Mouse (Mus musculus): Measurements from ENCODE around the gene Micall1. TPM values are rescaled to one million over a fixed set of nuclear protein-coding genes. Genes with fewer than 3 reads are reported as not detected.

Gene Micall1
- polyA plus RNA-seq, 1 experiment from 2014 or later: 9.5 TPM

DNA sequence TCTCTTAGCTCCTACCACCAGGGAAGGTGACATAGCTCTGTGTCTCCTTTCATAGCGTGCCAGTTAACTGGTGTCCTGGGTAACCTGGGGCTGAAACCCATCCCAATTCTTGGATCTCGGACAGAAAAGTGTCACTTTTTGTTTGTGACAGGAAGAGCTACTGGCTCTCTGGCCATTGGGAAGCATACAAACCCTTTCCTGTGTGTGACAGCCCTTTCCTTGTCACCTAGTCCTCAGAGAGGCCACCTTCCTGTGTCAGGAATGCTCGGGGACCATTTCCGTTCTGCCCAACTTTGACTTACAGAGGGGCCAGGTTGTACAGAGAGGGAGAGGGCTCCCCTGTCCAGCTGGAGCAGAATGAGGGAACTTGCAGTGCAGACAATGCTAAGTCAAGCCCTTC, 9.2 kb upstream of the Micall1 start:
- WGBS: 72% methylated on average over 4 of the region's 4 CpGs
- Histone ChIP-seq H3K9ac (replicated peaks) (no peak overlapping the region), H3K27me3 (no peaks in the 10 kb centered on the region), H3K27ac (no peak overlapping the region), H3K4me3 (replicated peaks) (no peak overlapping the region), H3K4me2 (replicated peaks) (no peak overlapping the region), H3K4me1 (replicated peaks) (no peaks in the 10 kb centered on the region), H3K9me3 (no peaks in the 10 kb centered on the region), H3K36me3 (peaks cover 22% of the 10 kb centered on the region)
- no peak for ATAC-seq

DNA sequence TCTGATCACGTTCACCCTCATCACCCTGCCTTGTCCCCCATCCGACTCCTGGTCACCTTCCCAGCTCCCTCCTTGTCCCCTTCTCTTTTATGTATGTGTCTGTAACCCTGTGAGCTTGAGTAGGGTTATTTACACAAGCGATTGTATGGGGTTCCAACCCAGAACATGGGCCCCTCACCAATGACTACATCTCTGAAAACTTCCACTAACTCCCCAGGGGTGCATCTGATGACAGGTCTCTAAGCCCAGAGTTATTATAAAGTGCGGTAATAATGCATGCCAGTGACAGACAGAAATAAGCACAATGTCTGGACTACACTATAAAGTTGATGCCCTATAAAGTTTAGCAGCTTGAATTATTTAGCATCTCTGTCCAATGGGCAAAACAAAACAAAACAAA, 8.3 kb upstream of the Micall1 start:
- H3K4me3 ChIP-seq (replicated peaks): no peak overlapping the region
- H3K27me3 ChIP-seq: no peaks in the 10 kb centered on the region
- no peak overlapping the region for H3K4me2 ChIP-seq (replicated peaks)
- no peak overlapping the region for H3K9ac ChIP-seq (replicated peaks)
- H3K36me3 ChIP-seq: peaks cover 13% of the 10 kb centered on the region
- H3K9me3 ChIP-seq: no peaks in the 10 kb centered on the region
- WGBS: 69% methylated on average over 4 of the region's 4 CpGs
- no peak overlapping the region for H3K27ac ChIP-seq
- ATAC-seq: no peak
- no peaks in the 10 kb centered on the region for H3K4me1 ChIP-seq (replicated peaks)

DNA sequence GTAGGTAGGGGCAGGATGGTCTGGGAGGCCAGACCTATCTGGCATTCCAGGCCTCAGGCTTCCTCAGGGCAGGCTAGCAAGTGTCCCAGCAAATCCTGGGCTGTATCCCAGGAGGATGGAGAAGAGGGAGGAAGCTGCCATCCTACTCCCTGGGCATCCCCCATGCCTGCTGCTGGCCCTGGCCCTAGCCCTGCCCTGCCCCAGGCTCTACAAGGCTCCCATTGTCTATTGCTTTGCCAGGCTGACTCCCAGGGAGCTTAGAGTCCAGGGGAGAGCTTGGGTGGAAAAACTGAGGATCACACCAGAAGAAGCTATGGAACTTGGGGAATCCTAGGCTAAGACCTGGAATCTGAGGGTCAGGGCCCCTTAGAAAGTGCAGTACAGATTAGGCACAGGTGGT, 7.2 kb upstream of the Micall1 start:
- H3K36me3 ChIP-seq: peaks cover 2% of the 10 kb centered on the region; the same call in 1 of the 2 replicates
- no peaks in the 10 kb centered on the region for H3K27me3 ChIP-seq
- no peak for ATAC-seq
- H3K9ac ChIP-seq (replicated peaks): no peak overlapping the region
- H3K9me3 ChIP-seq: no peaks in the 10 kb centered on the region
- H3K4me3 ChIP-seq (replicated peaks): no peak overlapping the region
- H3K27ac ChIP-seq: no peak overlapping the region
- H3K4me1 ChIP-seq (replicated peaks): no peaks in the 10 kb centered on the region
- H3K4me2 ChIP-seq (replicated peaks): no peak overlapping the region

DNA sequence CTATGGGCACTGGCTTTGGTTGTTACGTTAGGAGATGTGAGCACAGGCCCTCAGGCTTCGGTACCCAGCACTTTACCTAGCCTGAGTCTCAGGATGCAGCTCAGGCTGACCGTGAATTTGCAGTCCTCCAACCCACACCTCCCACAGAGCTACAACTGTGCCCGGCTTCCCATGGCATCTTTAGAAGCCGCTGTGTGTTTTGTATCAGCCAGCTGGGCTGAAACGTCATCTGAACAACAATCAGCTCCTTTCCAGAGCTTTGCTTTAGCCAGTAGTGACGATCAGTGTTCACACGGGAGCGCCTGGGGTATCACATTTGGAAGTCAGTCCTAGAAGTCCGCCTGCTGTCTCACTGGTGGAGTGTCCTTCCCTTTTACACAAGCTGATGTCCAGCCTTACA, 5.4 kb upstream of the Micall1 start:
- Histone ChIP-seq H3K27ac (no peak overlapping the region), H3K27me3 (peaks cover 3% of the 10 kb centered on the region; the same call in 1 of the 2 replicates), H3K4me2 (replicated peaks) (no peak overlapping the region), H3K4me3 (replicated peaks) (no peak overlapping the region), H3K36me3 (no peaks in the 10 kb centered on the region), H3K4me1 (replicated peaks) (peaks cover 4% of the 10 kb centered on the region), H3K9me3 (no peaks in the 10 kb centered on the region), H3K9ac (replicated peaks) (no peak overlapping the region)
- no peak for ATAC-seq
- 69% methylated on average over 10 of the region's 10 CpGs for WGBS

DNA sequence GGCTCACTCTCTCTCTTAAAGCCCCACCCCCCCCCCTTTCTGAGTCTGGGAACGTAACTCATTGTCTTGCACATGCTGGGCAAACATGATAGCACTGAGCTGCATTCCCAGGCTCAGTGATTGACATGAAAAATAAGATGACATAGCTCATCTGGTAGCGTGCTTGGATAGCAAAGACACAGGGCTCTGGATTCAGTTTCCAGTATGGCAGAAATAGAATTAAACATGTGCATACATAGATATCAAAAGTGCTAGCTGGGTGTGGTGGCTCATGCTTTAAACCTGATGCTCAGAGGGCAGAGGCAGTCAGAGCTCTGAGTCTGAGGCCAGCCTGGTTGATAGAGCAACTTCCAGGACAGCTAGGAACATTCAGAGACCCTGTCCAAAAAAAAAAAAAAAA, 2.9 kb upstream of the Micall1 start:
- H3K27me3 ChIP-seq: peaks cover 8% of the 10 kb centered on the region
- H3K9me3 ChIP-seq: no peaks in the 10 kb centered on the region
- H3K4me1 ChIP-seq (replicated peaks): peaks cover 22% of the 10 kb centered on the region
- no peak for ATAC-seq
- H3K4me3 ChIP-seq (replicated peaks): no peak overlapping the region
- WGBS: 71% methylated on average over 2 of the region's 2 CpGs
- H3K9ac ChIP-seq (replicated peaks): no peak overlapping the region
- no peaks in the 10 kb centered on the region for H3K36me3 ChIP-seq
- no peak overlapping the region for H3K4me2 ChIP-seq (replicated peaks)
- H3K27ac ChIP-seq: no peak overlapping the region

DNA sequence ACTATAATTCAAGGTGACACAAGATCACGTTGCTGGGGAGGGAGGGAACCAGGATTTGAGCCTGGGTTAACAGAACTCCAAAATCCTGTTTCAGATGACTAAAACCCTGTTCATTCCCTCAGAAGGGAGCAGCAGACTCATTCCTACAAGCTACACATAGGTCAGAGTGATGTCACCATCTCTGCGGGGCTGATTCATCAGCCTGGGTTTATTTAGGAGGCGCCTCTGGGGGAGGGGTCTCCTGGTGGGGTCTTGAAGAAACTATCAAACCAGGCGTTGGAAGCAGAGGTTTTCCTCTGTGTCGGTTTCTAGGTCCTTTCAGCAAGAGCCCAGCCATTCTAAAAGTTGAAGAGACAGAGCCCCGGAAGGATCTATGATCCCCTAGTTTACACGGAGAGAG, 732 bp upstream of the Micall1 start:
- no peak for ATAC-seq

DNA sequence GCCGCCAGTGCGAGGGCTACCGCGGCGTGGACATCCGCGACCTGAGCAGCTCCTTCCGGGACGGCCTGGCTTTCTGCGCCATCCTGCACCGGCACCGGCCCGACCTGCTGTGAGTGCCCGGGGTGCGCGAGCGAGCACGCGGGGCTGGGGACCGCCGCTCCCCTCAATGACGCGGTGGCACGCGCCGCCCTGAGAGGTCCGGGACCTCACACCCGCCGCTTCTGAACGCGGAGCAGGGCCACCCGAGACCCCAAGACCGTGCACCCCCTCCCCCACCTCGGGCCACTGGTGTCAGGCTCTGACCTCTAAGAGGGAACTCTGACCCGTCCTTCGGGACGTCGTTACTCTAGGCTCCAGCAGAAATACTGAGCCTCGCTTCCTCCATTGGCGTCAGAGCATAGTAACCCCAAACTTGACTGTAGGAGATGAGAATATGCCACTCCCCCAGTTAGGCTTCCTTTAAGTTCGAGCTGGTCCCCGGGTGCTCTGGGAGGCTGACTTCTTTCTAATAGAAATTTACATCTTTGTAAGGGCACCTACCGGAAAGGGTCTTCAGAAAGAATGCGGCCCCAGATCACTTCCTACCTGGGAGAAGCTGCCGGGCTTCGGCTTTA, 730 bp downstream of the Micall1 start:
- Histone ChIP-seq H3K4me3 (replicated peaks) (peak overlapping the region; percentile 88), H3K9ac (replicated peaks) (peak overlapping the region; percentile 89), H3K4me2 (replicated peaks) (peak overlapping the region; percentile 96), H3K36me3 (peaks cover 6% of the 10 kb centered on the region), H3K27ac (peak overlapping the region; percentile 56), H3K4me1 (replicated peaks) (peaks cover 33% of the 10 kb centered on the region), H3K27me3 (peaks cover 10% of the 10 kb centered on the region), H3K9me3 (no peaks in the 10 kb centered on the region)
- WGBS: under 1% methylated on average over 40 of the region's 46 CpGs
- peak; percentile 74 for ATAC-seq

More for the DNA sequence above, 732 bp upstream of the Micall1 start:
- H3K9ac ChIP-seq (replicated peaks): no peak overlapping the region
- peaks cover 33% of the 10 kb centered on the region for H3K4me1 ChIP-seq (replicated peaks)
- 25% methylated on average over 7 of the region's 7 CpGs for WGBS
- no peak overlapping the region; the same call in 1 of the 2 replicates for H3K27ac ChIP-seq
- peaks cover 4% of the 10 kb centered on the region; the same call in 1 of the 2 replicates for H3K36me3 ChIP-seq
- peaks cover 10% of the 10 kb centered on the region for H3K27me3 ChIP-seq
- H3K4me3 ChIP-seq (replicated peaks): peak overlapping the region; percentile 88
- H3K4me2 ChIP-seq (replicated peaks): peak overlapping the region; percentile 96
- H3K9me3 ChIP-seq: no peaks in the 10 kb centered on the region

DNA sequence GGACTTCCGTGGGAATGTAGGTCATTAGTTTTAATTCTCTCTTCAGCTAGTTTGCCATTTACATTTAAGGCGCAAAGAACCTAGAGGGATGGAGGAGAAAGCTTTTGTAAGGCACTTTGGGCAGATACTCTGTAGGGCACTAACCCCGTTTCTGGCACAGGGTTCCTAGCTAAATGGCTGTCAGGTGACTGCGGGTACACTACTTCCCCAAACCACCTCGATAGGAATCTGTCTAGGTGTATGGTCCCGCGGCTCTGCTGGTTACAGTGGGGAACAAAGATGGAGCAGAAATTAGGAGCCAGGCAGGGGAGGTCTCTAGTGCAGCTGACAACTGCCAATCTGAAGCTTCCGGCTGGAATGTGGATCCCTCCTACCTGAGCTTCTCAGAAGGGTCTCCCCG, 1.3 kb downstream of the Micall1 start:
- 22% methylated on average over 9 of the region's 9 CpGs for WGBS
- Histone ChIP-seq H3K4me1 (replicated peaks) (peaks cover 33% of the 10 kb centered on the region), H3K4me2 (replicated peaks) (peak overlapping the region; percentile 96), H3K9me3 (no peaks in the 10 kb centered on the region), H3K27me3 (peaks cover 10% of the 10 kb centered on the region), H3K9ac (replicated peaks) (peak overlapping the region; percentile 89), H3K36me3 (peaks cover 12% of the 10 kb centered on the region), H3K27ac (no peak overlapping the region), H3K4me3 (replicated peaks) (peak overlapping the region; percentile 88)
- ATAC-seq: no peak

DNA sequence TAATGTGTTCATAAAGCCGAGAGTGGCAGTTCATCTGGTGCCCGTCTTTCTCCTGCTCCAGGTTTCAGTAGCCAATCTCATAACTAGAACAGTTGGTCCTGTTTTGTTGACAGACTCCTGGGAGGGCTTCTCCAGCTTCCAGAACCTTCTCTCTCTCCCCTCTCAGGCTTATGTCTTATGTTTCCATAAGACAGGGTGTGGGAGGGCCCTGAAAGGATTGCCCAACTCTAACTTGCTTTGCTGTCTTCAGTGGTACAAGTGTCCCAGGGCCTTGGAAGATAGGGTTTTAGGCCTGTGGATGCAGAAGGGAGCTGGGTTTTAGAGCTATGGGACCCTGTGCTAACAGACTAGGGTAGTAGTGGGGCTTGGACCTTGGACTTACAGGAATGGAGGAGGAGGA, 1.8 kb downstream of the Micall1 start:
- Histone ChIP-seq H3K9ac (replicated peaks) (peak overlapping the region; percentile 89; the same call in 1 of the 2 replicates), H3K4me2 (replicated peaks) (peak overlapping the region; percentile 96), H3K27ac (no peak overlapping the region), H3K4me1 (replicated peaks) (peaks cover 33% of the 10 kb centered on the region), H3K4me3 (replicated peaks) (peak overlapping the region; percentile 88), H3K27me3 (peaks cover 10% of the 10 kb centered on the region), H3K36me3 (peaks cover 17% of the 10 kb centered on the region), H3K9me3 (no peaks in the 10 kb centered on the region)
- ATAC-seq: no peak
- WGBS: 71% methylated on average over 2 of the region's 2 CpGs

DNA sequence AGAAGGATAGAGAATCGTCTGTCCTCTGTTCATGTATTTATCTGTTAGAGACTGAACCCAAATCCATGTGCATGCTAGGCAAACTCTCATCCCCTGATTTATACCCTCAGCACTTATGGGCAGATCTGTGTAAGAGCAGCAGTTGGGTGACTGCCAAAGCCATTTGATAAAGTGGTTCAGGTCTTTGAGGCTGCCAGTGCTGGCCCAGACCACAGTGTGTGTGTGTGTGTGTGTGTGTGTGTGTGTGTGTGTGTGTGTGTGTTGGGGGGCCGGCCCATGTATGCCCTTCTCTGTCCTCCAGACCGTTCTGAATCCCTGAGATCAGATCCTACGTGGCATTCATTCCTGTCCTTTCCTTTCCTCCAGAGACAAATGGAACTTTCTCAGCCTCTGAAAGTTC, 3.1 kb downstream of the Micall1 start:
- Histone ChIP-seq H3K36me3 (peaks cover 24% of the 10 kb centered on the region), H3K4me3 (replicated peaks) (no peak overlapping the region), H3K4me2 (replicated peaks) (no peak overlapping the region), H3K27ac (no peak overlapping the region), H3K4me1 (replicated peaks) (peaks cover 33% of the 10 kb centered on the region), H3K9ac (replicated peaks) (no peak overlapping the region), H3K27me3 (peaks cover 8% of the 10 kb centered on the region), H3K9me3 (no peaks in the 10 kb centered on the region)
- ATAC-seq: no peak
- WGBS: 90% methylated on average over 4 of the region's 4 CpGs

DNA sequence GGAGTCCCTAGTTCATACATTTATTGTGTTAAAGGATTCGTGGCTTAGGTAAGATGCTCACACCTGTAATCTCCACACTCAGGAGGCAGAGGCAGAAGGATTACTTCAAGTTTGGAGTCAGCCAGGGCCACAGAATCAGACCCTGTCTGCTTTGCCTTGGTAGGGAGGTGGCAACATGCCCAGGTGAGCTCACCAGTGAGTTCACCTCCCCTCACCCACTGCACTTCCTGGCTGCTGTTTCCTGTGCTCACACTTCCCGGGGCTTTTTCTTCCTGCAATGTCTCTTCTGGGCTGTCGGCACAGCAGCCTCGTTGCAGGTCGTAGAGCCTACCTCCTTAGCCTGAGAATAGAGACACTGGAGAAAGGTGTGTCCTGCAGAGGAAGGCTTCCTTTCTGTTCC, 6.6 kb downstream of the Micall1 start:
- no peak for ATAC-seq
- H3K27me3 ChIP-seq: peaks cover 7% of the 10 kb centered on the region; the same call in 1 of the 2 replicates
- peaks cover 16% of the 10 kb centered on the region for H3K4me1 ChIP-seq (replicated peaks)
- no peak overlapping the region for H3K9ac ChIP-seq (replicated peaks)
- H3K27ac ChIP-seq: no peak overlapping the region
- H3K9me3 ChIP-seq: no peaks in the 10 kb centered on the region
- WGBS: 73% methylated on average over 5 of the region's 5 CpGs
- H3K4me2 ChIP-seq (replicated peaks): no peak overlapping the region
- H3K36me3 ChIP-seq: peaks cover 53% of the 10 kb centered on the region
- no peak overlapping the region for H3K4me3 ChIP-seq (replicated peaks)

DNA sequence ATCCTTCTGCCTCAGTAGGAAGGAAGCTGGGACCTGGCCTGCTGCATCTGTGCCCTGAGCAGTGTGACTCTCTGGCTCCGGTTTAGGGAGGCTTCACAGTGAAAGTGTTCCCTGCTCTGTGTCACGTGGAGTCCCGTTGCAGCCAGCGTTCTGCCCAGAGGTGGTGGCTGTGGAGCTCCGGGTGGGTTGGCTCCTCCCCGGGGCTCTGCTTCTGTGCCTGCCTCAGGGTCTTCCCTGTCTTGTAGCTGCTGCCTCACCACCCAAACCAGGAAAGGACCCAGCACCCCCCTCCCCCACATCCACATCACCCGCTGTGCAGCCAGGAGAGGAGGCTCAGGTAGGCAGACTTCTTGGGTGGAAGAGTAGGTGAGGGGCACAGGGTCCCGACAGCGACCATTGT, 10.8 kb downstream of the Micall1 start:
- Histone ChIP-seq H3K4me3 (replicated peaks) (no peak overlapping the region), H3K4me2 (replicated peaks) (no peak overlapping the region), H3K36me3 (peaks cover 89% of the 10 kb centered on the region), H3K9me3 (no peaks in the 10 kb centered on the region), H3K27me3 (no peaks in the 10 kb centered on the region), H3K4me1 (replicated peaks) (no peaks in the 10 kb centered on the region), H3K9ac (replicated peaks) (no peak overlapping the region), H3K27ac (no peak overlapping the region)
- no peak for ATAC-seq
- 81% methylated on average over 9 of the region's 9 CpGs for WGBS

DNA sequence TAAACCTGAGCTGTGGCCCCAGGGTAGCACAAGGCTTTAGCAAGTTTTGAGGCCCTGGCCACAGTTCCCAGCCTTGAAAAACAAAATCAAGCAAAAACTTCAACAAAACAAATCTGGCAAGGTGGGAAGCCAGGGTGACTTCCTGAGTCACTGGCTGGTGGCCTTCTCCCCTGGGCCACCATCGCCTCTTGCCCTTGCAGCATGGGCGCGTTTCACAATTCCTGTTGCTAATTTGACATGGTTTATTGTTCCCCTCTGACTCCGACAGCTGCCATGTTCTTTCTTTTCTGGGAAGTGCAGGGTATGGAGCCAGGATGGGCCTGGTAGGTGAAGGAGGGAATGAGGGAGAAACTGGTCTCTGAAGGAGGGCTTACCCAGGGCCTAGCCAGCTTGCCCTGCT, 13.4 kb downstream of the Micall1 start:
- Histone ChIP-seq H3K9ac (replicated peaks) (no peak overlapping the region), H3K4me3 (replicated peaks) (no peak overlapping the region), H3K9me3 (no peaks in the 10 kb centered on the region), H3K27me3 (no peaks in the 10 kb centered on the region), H3K4me1 (replicated peaks) (no peaks in the 10 kb centered on the region), H3K27ac (no peak overlapping the region), H3K4me2 (replicated peaks) (no peak overlapping the region), H3K36me3 (peaks cover 92% of the 10 kb centered on the region)
- 82% methylated on average over 4 of the region's 4 CpGs for WGBS
- ATAC-seq: no peak
